Mouse (Mus musculus): ENCODE data around the gene Myl4.

DNA sequence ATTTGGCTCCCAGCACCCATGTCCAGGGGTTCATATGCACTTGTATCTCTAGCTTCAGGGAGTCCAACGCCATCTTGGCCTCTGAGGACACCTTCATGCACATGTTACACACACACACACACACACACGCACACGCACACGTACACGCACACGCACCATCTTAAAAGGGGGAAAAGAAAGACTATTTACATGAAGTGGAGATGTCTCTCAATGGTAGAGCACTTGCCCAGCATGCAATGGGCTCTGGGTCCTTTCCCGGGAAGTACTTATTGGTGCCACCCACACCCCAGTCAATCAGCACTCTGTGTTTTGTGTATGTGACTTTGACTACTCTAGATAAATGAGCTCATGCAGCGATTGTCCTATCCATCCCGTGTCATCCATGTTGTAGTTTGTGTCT, 37.4 kb downstream of the Myl4 start:
- no peak for TF ChIP-seq CTCF (IDR thresholded peaks at IDR 0.05; ENCODE audit: borderline replicate concordance, extremely low read depth, insufficient read depth, insufficient read length)
- TF ChIP-seq POLR2A (IDR thresholded peaks at IDR 0.05; ENCODE audit: borderline replicate concordance, extremely low read depth, insufficient read depth, insufficient read length, poor library complexity, severe bottlenecking): no peak
